Mouse (Mus musculus) left cerebral cortex, postnatal 25 days (tissue): ENCODE data around the gene Foxb2. TPM values are rescaled to one million over a fixed set of nuclear protein-coding genes. Genes with fewer than 3 reads are reported as not detected.

Experiments
- DNase-seq, 2 experiments: peaks; one replicate each; pipeline ENCODE4 v3.0.0; 2022; ENCODE audit warnings: low spot score in 2 of 2, mixed read lengths in 1 of 2
- intact Hi-C: fragments of 180-260 bp; cut with DNase I; formaldehyde crosslinking; loops from one replicate; pipeline ENCODE4 v1.15.1; 2025
- total RNA-seq, 2 experiments: library from RNA; stranded (reverse); gene quantifications; 2 replicates each; pipeline ENCODE4 v1.2.3; 2021

Gene Foxb2
- total RNA-seq, 2 experiments from 2014 or later, result not detected

GRCm38 (mm10) chr19:16827657-16828056 is 45.9 kb downstream of the Foxb2 start:
- intact Hi-C loops, result no loop called here
- DNase-seq, result no peak

- intact Hi-C loops, result no loop called here
- no peak for DNase-seq
Measured at GRCm38 (mm10) chr19:16825228-16825627, 48.4 kb downstream of the Foxb2 start.

Other genes starting within 250 kb of the Foxb2 start
- gene Vps13a, start 92.9 kb downstream of the Foxb2 start, total RNA-seq, result 10 to 100 TPM; 72.3 to 80.2 TPM
- gene Prune2, start 82.3 kb upstream of the Foxb2 start, total RNA-seq, result 10 to 100 TPM; 64.5 to 66.3 TPM